ENCODE assay signal across 30 mouse cellular contexts in the genomic region with DNA sequence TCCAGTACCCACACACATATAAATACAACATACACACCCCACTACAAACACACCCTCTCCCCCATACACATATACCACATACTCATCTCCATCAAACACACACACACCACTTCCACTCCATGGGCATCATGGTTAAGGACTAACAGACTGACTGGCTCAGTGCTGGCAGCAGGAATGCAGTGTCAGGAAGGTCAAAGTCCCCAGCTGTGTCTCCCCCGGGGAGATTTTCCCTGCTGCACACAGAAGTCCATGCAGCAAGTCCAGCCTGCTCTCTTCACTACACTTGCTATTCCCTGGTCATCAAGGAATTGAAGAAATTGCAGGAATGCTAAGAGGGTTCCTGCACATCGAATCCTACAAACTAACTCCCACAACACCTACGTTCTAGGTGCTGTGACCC.
A peak's percentile ranks its signal among the peaks of the same experiment; 100 is the strongest.
DNase-seq lines count a peak whose midpoint lies in the region; ATAC-seq lines count a peak whose summit lies in the region.
"Had no signal": no experiment of that assay in that cellular context is flagged by ENCODE, and none has a peak within 500 bp of the region (broad histone marks: within the 10 kb centered on the region; RNA-seq: fewer than 3 reads in every experiment).

No protein-coding gene starts in this region.

- H3K4me1 ChIP-seq in heart, embryonic 11.5 days (ENCODE audit: control insufficient read depth, insufficient read depth, low read length) = no peaks in the 10 kb centered on the region
- no peaks in the 10 kb centered on the region for H3K4me1 ChIP-seq in kidney, embryonic 16.5 days (ENCODE audit: insufficient read depth, low read length)
- H3K4me1 ChIP-seq in forebrain, embryonic 11.5 days (replicated peaks; ENCODE audit: control insufficient read depth, insufficient read depth, low read length) = no peaks in the 10 kb centered on the region
- H3K4me1 ChIP-seq: neural tube, embryonic 15.5 days had no signal

- no peak overlapping the region for H3K4me2 ChIP-seq in heart, embryonic 11.5 days
- H3K4me2 ChIP-seq in kidney, embryonic 16.5 days (replicated peaks; ENCODE audit: low read depth, low read length) = no peak overlapping the region
- no peak overlapping the region for H3K4me2 ChIP-seq in forebrain, embryonic 11.5 days (ENCODE audit: low read depth, low read length, severe bottlenecking)
- H3K4me2 ChIP-seq: neural tube, embryonic 15.5 days had no signal

- H3K9ac ChIP-seq in heart, embryonic 11.5 days (ENCODE audit: low read depth, low read length) = no peak overlapping the region
- no peak overlapping the region for H3K9ac ChIP-seq in kidney, embryonic 16.5 days (replicated peaks; ENCODE audit: low read length)
- no peak overlapping the region for H3K9ac ChIP-seq in forebrain, embryonic 11.5 days (ENCODE audit: low read length)
- H3K9ac ChIP-seq: neural tube, embryonic 15.5 days had no signal

- WGBS in heart, embryonic 11.5 days (ENCODE audit: insufficient replicate concordance) = 59% methylated on average over 3 of the region's 3 CpGs
- 40% methylated on average over 3 of the region's 3 CpGs for WGBS in kidney, embryonic 16.5 days
- 79% methylated on average over 3 of the region's 3 CpGs for WGBS in forebrain, embryonic 11.5 days

- H3K27ac ChIP-seq in heart, embryonic 11.5 days (ENCODE audit: low read depth, low read length) = no peak overlapping the region
- no peak overlapping the region for H3K27ac ChIP-seq in kidney, embryonic 16.5 days (ENCODE audit: low read length)
- no peak overlapping the region for H3K27ac ChIP-seq in forebrain, embryonic 11.5 days (ENCODE audit: low read depth, low read length)
- H3K27ac ChIP-seq: heart, adult 2 months; neural tube, embryonic 15.5 days; stomach, postnatal 0 days had no signal

- peak; percentile 74 for DNase-seq in heart, adult 11 months
- peak; percentile 25 for DNase-seq in kidney, adult 18-20 months
- peak; percentile 48 to 68 for DNase-seq in kidney, postnatal 36 days
- no peak for DNase-seq in gastrocnemius, postnatal 10 days
- DNase-seq in frontal cortex, postnatal 14 days (ENCODE audit: low spot score in 2 of 2) = no peak
- no peak for DNase-seq in forebrain, embryonic 11.5 days (ENCODE audit: low spot score)
- DNase-seq: adrenal gland, adult 2 months; adrenal gland, postnatal 36 days; cerebellum, adult 2 months; cerebellum, postnatal 14 days; gastrocnemius, postnatal 36 days; heart, adult 2 months; heart, postnatal 14 days; layer of hippocampus, adult 9-11 months; lung, adult 18-20 months; lung, postnatal 4 days; midbrain, embryonic 14.5 days; right cerebral cortex, postnatal 4 days; thymus, adult 18-20 months; thymus, postnatal 36 days had no signal

- no peaks in the 10 kb centered on the region for H3K36me3 ChIP-seq in heart, embryonic 11.5 days (ENCODE audit: control insufficient read depth, insufficient read depth, low read length)
- no peaks in the 10 kb centered on the region for H3K36me3 ChIP-seq in kidney, embryonic 16.5 days (ENCODE audit: insufficient read depth, low read length)
- no peaks in the 10 kb centered on the region for H3K36me3 ChIP-seq in forebrain, embryonic 11.5 days (ENCODE audit: control insufficient read depth, insufficient read depth, low read length)
- H3K36me3 ChIP-seq: neural tube, embryonic 15.5 days had no signal

- H3K4me3 ChIP-seq in heart, embryonic 11.5 days (ENCODE audit: low read depth, low read length) = no peak overlapping the region
- H3K4me3 ChIP-seq in kidney, embryonic 16.5 days (ENCODE audit: low read length) = no peak overlapping the region
- H3K4me3 ChIP-seq in forebrain, embryonic 11.5 days (ENCODE audit: low read depth, low read length) = no peak overlapping the region
- H3K4me3 ChIP-seq: heart, adult 2 months; megakaryocyte, embryonic 14.5 days; neural tube, embryonic 15.5 days had no signal

- no peaks in the 10 kb centered on the region; the same call in 1 of the 2 replicates for H3K27me3 ChIP-seq in heart, embryonic 11.5 days (ENCODE audit: control insufficient read depth, insufficient read depth, low read length)
- no peaks in the 10 kb centered on the region for H3K27me3 ChIP-seq in kidney, embryonic 16.5 days (ENCODE audit: insufficient read depth, low read length)
- H3K27me3 ChIP-seq in forebrain, embryonic 11.5 days (ENCODE audit: control insufficient read depth, insufficient read depth, low read length) = no peaks in the 10 kb centered on the region
- H3K27me3 ChIP-seq: CH12.LX; neural tube, embryonic 15.5 days had no signal

- no peaks in the 10 kb centered on the region for H3K9me3 ChIP-seq in heart, embryonic 11.5 days (replicated peaks; ENCODE audit: control insufficient read depth, low read length)
- no peaks in the 10 kb centered on the region for H3K9me3 ChIP-seq in kidney, embryonic 16.5 days (ENCODE audit: low read length)
- no peaks in the 10 kb centered on the region for H3K9me3 ChIP-seq in forebrain, embryonic 11.5 days (ENCODE audit: control insufficient read depth, low read length)
- H3K9me3 ChIP-seq: megakaryocyte, embryonic 14.5 days; neural tube, embryonic 15.5 days had no signal

- ATAC-seq in heart, embryonic 11.5 days (replicated peaks; ENCODE audit: insufficient number of reproducible peaks, low FRiP score, low TSS enrichment) = no peak
- peak; percentile 39; the same call in 1 of the 2 replicates for ATAC-seq in kidney, embryonic 16.5 days (ENCODE audit: low FRiP score, low TSS enrichment)
- ATAC-seq in forebrain, embryonic 11.5 days (replicated peaks; ENCODE audit: low FRiP score) = no peak
- ATAC-seq: activated CD4-positive, CD25-positive, alpha-beta regulatory T cell, adult 4 months; forebrain, embryonic 14.5 days; hindbrain, embryonic 16.5 days; lung, postnatal 0 days had no signal

Comparison
In these comparisons a context has a peak if more than half of its experiments do, and no peak if none do; other contexts are left out.
1. DNase-seq: peak in heart, adult 11 months (single experiment), kidney, adult 18-20 months (single experiment) and kidney, postnatal 36 days (2 of 2); none in gastrocnemius, postnatal 10 days (single experiment), frontal cortex, postnatal 14 days (0 of 2) and forebrain, embryonic 11.5 days (single experiment).